Mouse (Mus musculus) heart, adult 2 months (tissue): ENCODE results near the gene Emc8. TPM values are rescaled to one million over a fixed set of nuclear protein-coding genes. Genes with fewer than 3 reads are reported as not detected.

Experiments
- DNase-seq, 2 experiments: peaks; one replicate each; pipeline ENCODE4 v3.0.0; 2021
- H3K27ac ChIP-seq: fragments of 200-600 bp; 2 replicates; pipeline ENCODE4 v1.8.1; 2022
- H3K27me3 ChIP-seq: fragments of 200-500 bp; 2 replicates; pipeline ENCODE4 v1.6.1; 2012; ENCODE audit warnings: mild to moderate bottlenecking, low read length, inconsistent platforms, mixed read lengths; ENCODE audit not compliant: control insufficient read depth, insufficient read depth
- H3K36me3 ChIP-seq: fragments of 200-500 bp; 2 replicates; pipeline ENCODE4 v1.6.1; 2012; ENCODE audit warnings: low read length, inconsistent platforms; ENCODE audit not compliant: control insufficient read depth, insufficient read depth
- H3K4me1 ChIP-seq: fragments of 200-500 bp; 2 replicates; pipeline ENCODE4 v1.6.1; 2011; ENCODE audit warnings: low read length; ENCODE audit not compliant: control insufficient read depth, insufficient read depth
- H3K4me3 ChIP-seq: fragments of 200-600 bp; 2 replicates; pipeline ENCODE4 v1.8.1; 2022
- H3K79me2 ChIP-seq: fragments of 200-500 bp; replicated peaks from 2 replicates; pipeline ENCODE4 v1.6.1; 2012; ENCODE audit warnings: mild to moderate bottlenecking, inconsistent platforms, low read length, moderate library complexity, mixed read lengths; ENCODE audit not compliant: control insufficient read depth, insufficient read depth
- H3K9ac ChIP-seq: fragments of 200-500 bp; 2 replicates; pipeline ENCODE4 v1.6.1; 2012; ENCODE audit warnings: low read depth, mild to moderate bottlenecking, control low read depth, inconsistent platforms, low read length, mixed read lengths
- CTCF ChIP-seq: fragments of 200-600 bp; IDR thresholded peaks from 2 replicates; pipeline ENCODE4 v1.8.1; 2022; ENCODE audit warnings: antibody characterized with exemption, mild to moderate bottlenecking, moderate library complexity
- EP300 ChIP-seq: fragments of 200-500 bp; IDR thresholded peaks from 2 replicates; pipeline ENCODE4 v1.6.1; 2011; ENCODE audit warnings: low read depth, low read length, control low read depth; ENCODE audit not compliant: insufficient read depth
- POLR2A ChIP-seq: fragments of 200-500 bp; IDR thresholded peaks from 2 replicates; pipeline ENCODE4 v1.6.1; 2011; ENCODE audit warnings: mild to moderate bottlenecking, low read depth, low read length, control low read depth; ENCODE audit not compliant: insufficient read depth
- WGBS: fragments of 180-500 bp; shearing (Covaris S2); methylation state at CpG from one replicate; pipeline ENCODE4 v1.1.7; 2018; 5-methylcytosine and 5-hydroxymethylcytosine counted together
- intact Hi-C: fragments of 180-260 bp; cut with DNase I; formaldehyde crosslinking; loops from one replicate; pipeline ENCODE4 v1.15.1; 2025
- polyA plus RNA-seq: library from polyadenylated mRNA; depleted of rRNA; stranded (reverse); fragments of >200 nt; gene quantifications from 2 replicates; pipeline ENCODE4 v1.2.3, GENCODE M21; 2012
- total RNA-seq, 2 experiments: library from RNA; stranded (reverse); gene quantifications; 2 replicates each; pipeline ENCODE4 v1.2.3; 2021

Emc8 gene
- total and polyA plus RNA-seq, 3 experiments = 36.9 to 46.3 (median 42.2) TPM

DNA sequence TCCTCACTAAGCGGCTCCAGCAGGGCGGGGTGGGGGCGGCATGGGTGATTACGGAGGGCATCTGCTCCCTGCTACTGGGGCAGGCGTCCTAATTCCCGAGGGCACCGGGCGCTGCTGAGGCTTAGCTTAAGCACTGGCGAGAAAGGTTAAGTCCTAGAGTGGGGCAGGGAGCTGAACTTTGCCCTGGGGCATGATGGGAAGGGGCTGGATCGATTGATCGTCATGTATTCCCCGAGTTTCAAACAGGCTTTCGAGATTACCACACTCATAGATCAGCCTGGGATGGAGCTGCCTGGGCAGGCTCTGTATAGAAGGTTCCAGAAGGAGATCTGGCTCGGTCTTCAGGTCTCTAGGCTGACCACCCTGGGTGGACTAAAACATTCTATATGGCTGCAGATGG, 46.2 kb downstream of the Emc8 start:
- Histone ChIP-seq H3K27ac (no peak overlapping the region), H3K4me1 (no peaks in the 10 kb centered on the region), H3K9ac (no peak overlapping the region), H3K4me3 (no peak overlapping the region), H3K36me3 (no peaks in the 10 kb centered on the region), H3K27me3 (no peaks in the 10 kb centered on the region), H3K79me2 (no peaks in the 10 kb centered on the region)
- intact Hi-C loops = no loop called here
- WGBS = 78% methylated on average over 14 of the region's 14 CpGs
- DNase-seq = no peak
- no peak for TF ChIP-seq POLR2A
- TF ChIP-seq CTCF = no peak
- TF ChIP-seq EP300 = no peak

DNA sequence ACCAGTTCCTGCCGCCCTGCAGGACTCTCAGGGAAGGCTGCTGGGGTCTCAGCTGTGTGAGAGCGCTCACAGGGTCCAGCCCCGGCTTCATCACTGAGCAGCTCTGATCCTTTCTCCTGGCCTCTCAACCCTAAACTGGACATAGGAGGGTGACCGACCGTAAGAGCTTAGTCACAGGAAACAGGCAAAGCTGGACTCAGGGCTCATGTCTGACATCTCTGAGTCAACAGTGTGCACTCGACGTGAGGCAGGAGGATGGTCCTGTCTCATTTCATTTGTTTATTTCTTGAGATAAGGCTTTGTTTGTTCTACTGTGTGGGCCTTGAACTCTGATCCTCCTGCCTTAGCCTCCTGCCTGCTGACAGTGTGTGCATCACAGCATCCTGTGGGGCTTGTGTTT, 47.9 kb downstream of the Emc8 start:
- Histone ChIP-seq H3K36me3 (no peaks in the 10 kb centered on the region), H3K9ac (no peak overlapping the region), H3K79me2 (no peaks in the 10 kb centered on the region), H3K27me3 (no peaks in the 10 kb centered on the region), H3K27ac (peak overlapping the region; percentile 83), H3K4me3 (no peak overlapping the region), H3K4me1 (no peaks in the 10 kb centered on the region)
- 58% methylated on average over 7 of the region's 7 CpGs for WGBS
- DNase-seq = no peak
- TF ChIP-seq POLR2A = no peak
- no peak for TF ChIP-seq EP300
- TF ChIP-seq CTCF = no peak
- intact Hi-C loops = no loop called here

DNA sequence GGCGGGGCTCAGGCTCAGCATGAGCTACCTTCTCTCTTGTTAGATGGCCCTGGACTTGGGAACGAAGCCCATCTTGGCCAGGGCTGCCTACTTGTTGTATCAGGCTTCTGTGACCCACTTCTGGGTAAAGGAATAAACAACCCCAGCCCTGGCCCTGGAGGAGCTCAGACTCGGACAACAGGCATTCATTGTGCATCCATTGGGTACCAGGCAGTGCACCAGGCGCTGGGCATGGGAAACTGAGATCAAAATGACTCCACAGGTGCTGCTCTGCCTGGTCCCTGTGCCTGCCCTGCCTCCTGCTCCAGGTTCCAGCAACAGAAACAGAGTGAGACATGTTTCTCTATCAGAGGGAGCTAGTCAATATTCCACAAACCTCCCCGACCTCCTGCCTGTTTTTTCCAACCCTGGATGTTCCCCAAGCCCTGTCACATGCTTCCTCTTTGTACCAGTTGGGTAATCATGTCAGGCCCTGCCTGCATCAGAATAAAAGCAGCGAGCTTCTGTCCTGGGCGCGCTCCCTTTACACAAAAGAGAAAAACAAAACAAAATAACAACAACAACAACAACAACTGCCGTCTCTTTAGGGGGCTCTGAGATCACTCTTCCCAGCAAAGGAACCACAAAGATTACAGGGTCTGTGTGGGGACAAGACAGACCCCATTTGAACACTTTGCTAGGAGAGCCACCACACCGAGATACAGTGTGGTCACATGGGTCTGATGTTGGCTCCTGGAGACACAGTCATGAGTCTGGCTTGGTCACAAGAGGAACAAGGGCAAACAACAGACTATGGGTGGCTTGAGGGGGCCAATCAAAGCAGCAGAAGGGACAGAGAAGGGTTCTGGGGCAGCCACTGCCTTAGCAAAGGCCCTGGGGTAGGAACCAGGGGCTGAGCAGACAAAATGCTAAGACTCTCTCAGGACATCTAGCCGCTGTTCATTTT, 48.9 kb downstream of the Emc8 start:
- Histone ChIP-seq H3K4me3 (no peak overlapping the region), H3K36me3 (no peaks in the 10 kb centered on the region), H3K9ac (no peak overlapping the region), H3K4me1 (no peaks in the 10 kb centered on the region), H3K27ac (peak overlapping the region; percentile 83), H3K27me3 (no peaks in the 10 kb centered on the region), H3K79me2 (no peaks in the 10 kb centered on the region)
- no peak for TF ChIP-seq POLR2A
- no peak for TF ChIP-seq CTCF
- TF ChIP-seq EP300 = no peak
- intact Hi-C loops = no loop called here
- WGBS = 54% methylated on average over 11 of the region's 11 CpGs
- peak; percentile 41 to 68 for DNase-seq

DNA sequence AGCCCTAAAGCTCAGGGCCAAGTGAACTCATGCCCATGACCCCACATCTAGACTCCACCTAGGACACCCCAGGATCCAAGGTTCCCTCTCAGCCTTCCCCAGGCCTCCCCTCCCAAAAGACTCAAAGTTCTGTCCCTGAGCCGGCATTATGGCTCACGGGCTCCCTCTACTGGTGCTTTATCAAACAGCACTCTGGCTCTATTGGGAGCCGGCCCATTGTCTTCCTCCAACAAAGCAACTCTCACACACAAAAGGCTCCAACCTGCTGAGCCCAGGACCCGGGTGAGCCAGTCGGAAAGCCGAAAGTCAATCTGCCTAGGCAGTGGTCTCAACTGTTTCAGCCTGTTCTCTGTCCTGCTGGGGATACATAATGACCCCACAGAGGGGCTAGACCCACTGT, 50.3 kb downstream of the Emc8 start:
- H3K79me2 ChIP-seq = no peaks in the 10 kb centered on the region
- DNase-seq = peak; percentile 57 to 81
- intact Hi-C loops = no loop called here
- H3K4me3 ChIP-seq = no peak overlapping the region
- no peak overlapping the region for H3K9ac ChIP-seq
- H3K27ac ChIP-seq = no peak overlapping the region; the same call in 1 of the 2 replicates
- H3K27me3 ChIP-seq = no peaks in the 10 kb centered on the region
- WGBS = 2% methylated on average over 6 of the region's 6 CpGs
- H3K36me3 ChIP-seq = no peaks in the 10 kb centered on the region
- H3K4me1 ChIP-seq = no peaks in the 10 kb centered on the region
- no peak for TF ChIP-seq POLR2A
- peak; percentile 96 for TF ChIP-seq CTCF

DNA sequence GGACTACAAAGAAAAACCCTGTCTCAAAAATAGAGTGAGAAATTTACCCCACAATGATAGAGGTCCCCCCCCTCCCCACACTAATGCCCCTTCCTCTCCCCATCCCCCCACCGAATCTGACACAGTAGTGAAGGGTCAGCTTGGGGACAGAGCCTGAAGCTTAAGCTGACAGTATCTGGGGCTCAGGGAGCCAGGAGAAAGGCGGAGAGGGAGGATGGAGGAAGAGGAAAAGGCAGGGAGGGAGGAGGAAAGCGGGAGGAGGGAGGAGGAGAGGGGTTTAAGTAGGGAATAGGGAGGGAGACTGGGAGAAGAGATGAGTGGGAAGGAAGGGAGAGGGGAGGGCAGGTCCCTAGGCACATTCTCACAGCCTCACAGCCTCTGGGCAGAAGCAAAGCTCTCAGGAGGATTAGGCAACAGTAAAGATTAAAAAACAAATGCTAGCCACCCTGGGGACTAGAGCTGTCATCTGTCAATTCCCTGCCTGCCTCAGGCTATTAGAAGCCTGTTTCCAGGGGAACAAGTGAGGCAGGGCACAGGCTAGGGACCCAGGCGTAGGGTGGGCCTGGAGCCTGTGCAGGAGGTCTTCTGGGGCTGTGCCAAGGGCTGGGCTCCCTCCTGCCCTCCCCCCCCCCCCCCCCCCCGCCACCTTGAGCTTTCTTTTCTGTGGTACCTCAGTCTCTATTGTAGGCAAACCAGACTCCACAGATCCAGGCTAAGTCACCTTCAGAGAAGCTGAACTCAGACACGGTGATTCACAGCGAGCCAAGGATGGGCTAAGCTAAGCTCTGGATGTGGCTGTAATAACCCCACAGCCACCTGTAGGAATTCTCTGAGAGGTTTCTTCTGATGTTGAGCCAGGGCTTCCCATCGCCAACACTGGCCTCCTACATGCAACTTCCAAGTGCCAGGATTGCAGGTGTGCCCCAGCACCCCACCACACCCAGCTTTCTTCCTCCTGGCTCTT, 51.4 kb downstream of the Emc8 start:
- Histone ChIP-seq H3K4me3 (no peak overlapping the region), H3K27ac (no peak overlapping the region), H3K4me1 (no peaks in the 10 kb centered on the region), H3K79me2 (no peaks in the 10 kb centered on the region), H3K9ac (no peak overlapping the region), H3K27me3 (no peaks in the 10 kb centered on the region), H3K36me3 (no peaks in the 10 kb centered on the region)
- TF ChIP-seq EP300 = no peak
- no peak for TF ChIP-seq POLR2A
- TF ChIP-seq CTCF = no peak
- intact Hi-C loops = no loop called here
- 68% methylated on average over 7 of the region's 8 CpGs for WGBS
- DNase-seq = no peak
